Mouse (Mus musculus): ENCODE measurements around the gene Trex2. TPM values are rescaled to one million over a fixed set of nuclear protein-coding genes. Genes with fewer than 3 reads are reported as not detected.

Gene Trex2
- polyA plus RNA-seq, 1 experiment from 2014 or later: 98.8 TPM

- 12% methylated on average over 1 of the region's 1 CpGs for WGBS
- Histone ChIP-seq H3K27ac (replicated peaks) (no peak overlapping the region), H3K36me3 (ENCODE audit: control insufficient read depth, insufficient read depth, low read length) (no peaks in the 10 kb centered on the region), H3K4me1 (replicated peaks; ENCODE audit: control insufficient read depth, insufficient read depth) (no peaks in the 10 kb centered on the region), H3K4me2 (replicated peaks; ENCODE audit: low read depth) (no peak overlapping the region), H3K9ac (ENCODE audit: low read length) (no peak overlapping the region), H3K9me3 (ENCODE audit: control insufficient read depth, low read length) (no peaks in the 10 kb centered on the region), H3K27me3 (ENCODE audit: control insufficient read depth, insufficient read depth, low read length) (no peaks in the 10 kb centered on the region), H3K4me3 (ENCODE audit: low read depth, low read length) (no peak overlapping the region)
- TF ChIP-seq CTCF (IDR thresholded peaks at IDR 0.05; ENCODE audit: low read depth) (no peak), EP300 (optimal IDR thresholded peaks at IDR 0.05) (no peak)
- DNase-seq (ENCODE audit: low spot score) (no peak), ATAC-seq (ENCODE audit: low FRiP score, low TSS enrichment) (no peak)
Measured at GRCm38 (mm10) chrX:73384924-73385323, 50.2 kb downstream of the Trex2 start.

DNA sequence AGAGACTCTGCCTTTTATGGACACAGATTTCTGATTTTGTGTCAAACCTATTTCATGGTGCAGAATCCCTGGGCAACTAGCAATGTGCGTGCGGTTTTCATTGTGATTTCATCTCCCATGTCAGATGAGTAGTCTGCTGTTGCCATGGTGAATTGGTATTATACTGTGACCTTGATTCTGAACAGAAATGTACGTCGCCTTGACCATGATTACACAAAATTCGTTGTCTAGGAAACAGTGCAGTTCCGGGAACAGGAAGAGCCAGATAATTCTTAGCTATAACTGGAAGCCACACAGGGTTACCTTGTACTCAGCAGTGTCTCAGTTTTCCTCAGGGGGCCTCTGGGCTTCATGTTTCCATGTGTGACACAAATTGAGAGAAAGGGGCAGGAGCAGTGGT lies 50.7 kb downstream of the Trex2 start:
- H3K36me3 ChIP-seq (ENCODE audit: control insufficient read depth, insufficient read depth, low read length): no peaks in the 10 kb centered on the region
- WGBS: 59% methylated on average over 6 of the region's 6 CpGs
- DNase-seq (ENCODE audit: low spot score) (no peak), ATAC-seq (ENCODE audit: low FRiP score, low TSS enrichment) (no peak)
- H3K9ac ChIP-seq (ENCODE audit: low read length): no peak overlapping the region
- no peak overlapping the region for H3K4me3 ChIP-seq (ENCODE audit: low read depth, low read length)
- no peaks in the 10 kb centered on the region for H3K4me1 ChIP-seq (replicated peaks; ENCODE audit: control insufficient read depth, insufficient read depth)
- no peak overlapping the region for H3K4me2 ChIP-seq (replicated peaks; ENCODE audit: low read depth)
- H3K27ac ChIP-seq (replicated peaks): no peak overlapping the region
- no peaks in the 10 kb centered on the region for H3K27me3 ChIP-seq (ENCODE audit: control insufficient read depth, insufficient read depth, low read length)
- H3K9me3 ChIP-seq (ENCODE audit: control insufficient read depth, low read length): no peaks in the 10 kb centered on the region
- TF ChIP-seq EP300 (optimal IDR thresholded peaks at IDR 0.05) (no peak), CTCF (IDR thresholded peaks at IDR 0.05; ENCODE audit: low read depth) (no peak)

Other genes with a start within 250 kb of the Trex2 start
- gene Xlr3b, start 243.1 kb downstream of the Trex2 start, polyA plus RNA-seq (2015; fragmentation: Nextera tagmentation; extraction: Ambion mirVana): 2.1 and 3.0 TPM in 2 replicates
- gene Xlr4b, start 221.0 kb downstream of the Trex2 start, polyA plus RNA-seq (2015; fragmentation: Nextera tagmentation; extraction: Ambion mirVana): 1.3 and 2.0 TPM in 2 replicates
- gene F8a, start 207.1 kb downstream of the Trex2 start, polyA plus RNA-seq (2015; fragmentation: Nextera tagmentation; extraction: Ambion mirVana): 20.4 and 22.5 TPM in 2 replicates
- 1.5 and 1.8 TPM in 2 replicates for gene Xlr4c, start 192.2 kb downstream of the Trex2 start, polyA plus RNA-seq (2015; fragmentation: Nextera tagmentation; extraction: Ambion mirVana)
- gene Xlr3c, start 170.0 kb downstream of the Trex2 start, polyA plus RNA-seq (2015; fragmentation: Nextera tagmentation; extraction: Ambion mirVana): not detected in 2 replicates
- gene Xlr5a, start 142.4 kb downstream of the Trex2 start, polyA plus RNA-seq (2015; fragmentation: Nextera tagmentation; extraction: Ambion mirVana): 0.23 TPM in 1 of 2 replicates, not detected in the other
- not detected in 2 replicates for gene Xlr5c, start 142.4 kb downstream of the Trex2 start, polyA plus RNA-seq (2015; fragmentation: Nextera tagmentation; extraction: Ambion mirVana)
- not detected in 2 replicates for gene Gm45015, start 98.5 kb downstream of the Trex2 start, polyA plus RNA-seq (2015; fragmentation: Nextera tagmentation; extraction: Ambion mirVana)
- gene Zfp275, start 92.7 kb downstream of the Trex2 start, polyA plus RNA-seq (2015; fragmentation: Nextera tagmentation; extraction: Ambion mirVana): 2.6 and 2.8 TPM in 2 replicates
- gene Gm18336, start 36.6 kb downstream of the Trex2 start, polyA plus RNA-seq (2015; fragmentation: Nextera tagmentation; extraction: Ambion mirVana): 0.08 TPM in 1 of 2 replicates, not detected in the other
- gene Zfp92, start 24.2 kb downstream of the Trex2 start, polyA plus RNA-seq (2015; fragmentation: Nextera tagmentation; extraction: Ambion mirVana): 0.10 TPM in 2 replicates
- gene Haus7, start 23.7 kb upstream of the Trex2 start, polyA plus RNA-seq (2015; fragmentation: Nextera tagmentation; extraction: Ambion mirVana): 35.7 and 36.6 TPM in 2 replicates
- gene Bgn, start 48.3 kb upstream of the Trex2 start, polyA plus RNA-seq (2015; fragmentation: Nextera tagmentation; extraction: Ambion mirVana): 88.0 and 89.2 TPM in 2 replicates
- gene Atp2b3, start 67.7 kb upstream of the Trex2 start, polyA plus RNA-seq (2015; fragmentation: Nextera tagmentation; extraction: Ambion mirVana): 0.07 and 0.12 TPM in 2 replicates
- 8.2 and 8.9 TPM in 2 replicates for gene Dusp9, start 204.1 kb upstream of the Trex2 start, polyA plus RNA-seq (2015; fragmentation: Nextera tagmentation; extraction: Ambion mirVana)
- gene Pnck, start 224.8 kb upstream of the Trex2 start, polyA plus RNA-seq (2015; fragmentation: Nextera tagmentation; extraction: Ambion mirVana): 19.3 and 24.5 TPM in 2 replicates
- gene Slc6a8, start 237.8 kb upstream of the Trex2 start, polyA plus RNA-seq (2015; fragmentation: Nextera tagmentation; extraction: Ambion mirVana): 7.5 and 9.2 TPM in 2 replicates